Mouse (Mus musculus) small intestine, adult 2 months (tissue): ENCODE results near the gene C530008M17Rik.
A peak's percentile ranks its signal among the peaks of the same experiment; 100 is the strongest.

Experiments used
- CTCF ChIP-seq: fragments of 200-500 bp; IDR thresholded peaks from 2 replicates; pipeline ENCODE4 v1.5.1; 2012; ENCODE audit warnings: low read depth, mild to moderate bottlenecking, control low read depth, inconsistent platforms, low read length, moderate library complexity, mixed read lengths; ENCODE audit not compliant: insufficient replicate concordance, insufficient read length; ENCODE audit errors: extremely low read depth
- POLR2A ChIP-seq: fragments of 200-500 bp; IDR thresholded peaks from 2 replicates; pipeline ENCODE4 v1.6.1; 2012; ENCODE audit warnings: low read depth, mild to moderate bottlenecking, control low read depth, inconsistent platforms, low read length, moderate library complexity

DNA sequence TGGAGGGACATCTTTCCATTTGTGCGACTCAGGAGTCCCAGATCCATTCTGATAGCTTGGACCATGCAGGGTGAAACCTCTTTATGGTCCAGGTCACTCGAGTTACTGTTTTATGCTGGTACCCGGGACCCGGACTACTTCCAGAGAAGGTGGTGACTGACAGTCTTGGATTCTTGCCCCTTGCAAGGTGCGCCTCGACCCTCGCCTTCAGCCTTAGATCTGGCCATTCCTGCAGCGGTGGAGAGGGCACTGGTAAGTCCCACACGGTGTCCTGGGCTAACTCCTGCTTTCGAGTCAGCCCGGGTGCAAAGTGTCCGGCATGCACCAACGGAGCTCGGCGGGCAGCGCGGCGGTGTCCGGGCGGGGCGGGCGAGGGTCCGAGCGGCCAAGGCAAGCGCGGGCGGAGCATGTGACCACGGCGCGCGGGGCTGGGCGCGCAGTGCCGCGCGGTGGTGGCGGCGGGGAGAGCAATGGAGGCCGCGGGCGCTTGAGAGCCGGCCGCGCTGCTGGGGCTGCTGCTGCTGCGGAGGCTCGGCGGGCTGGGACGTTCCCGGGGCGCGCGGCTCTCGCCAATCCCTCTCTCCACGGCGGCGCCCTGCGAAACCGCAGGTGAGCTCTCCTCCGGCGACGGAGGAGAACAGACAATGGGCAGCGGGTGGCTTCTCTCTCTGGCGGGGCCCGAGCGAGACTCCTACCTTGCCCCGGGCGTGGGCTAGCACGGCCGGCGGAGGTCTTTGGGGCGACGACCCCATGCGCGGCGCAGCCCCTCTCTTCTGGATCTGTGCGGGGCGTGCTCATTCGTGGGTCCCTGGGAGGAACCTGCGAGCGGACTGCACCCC is 1.2 kb downstream of the C530008M17Rik start:
- TF ChIP-seq CTCF (peak; percentile 28; the same call in 1 of the 2 replicates), POLR2A (no peak)
